Mouse (Mus musculus): ENCODE measurements at regions not wholly inside any gene's neighbourhood (a gene's known extent, or its start where the extent isn't known, plus 50 kb on each side); places are given as distances from the start of the nearest gene placed in this dataset.

GRCm38 (mm10) chr9:47346527-47347111 lies 183.4 kb upstream of the Cadm1 start:
- no peak for DNase-seq (ENCODE audit: low spot score in 2 of 2)

GRCm38 (mm10) chr9:47350301-47350700 lies 179.7 kb upstream of the Cadm1 start:
- DNase-seq (ENCODE audit: low spot score in 2 of 2), result no peak

DNA sequence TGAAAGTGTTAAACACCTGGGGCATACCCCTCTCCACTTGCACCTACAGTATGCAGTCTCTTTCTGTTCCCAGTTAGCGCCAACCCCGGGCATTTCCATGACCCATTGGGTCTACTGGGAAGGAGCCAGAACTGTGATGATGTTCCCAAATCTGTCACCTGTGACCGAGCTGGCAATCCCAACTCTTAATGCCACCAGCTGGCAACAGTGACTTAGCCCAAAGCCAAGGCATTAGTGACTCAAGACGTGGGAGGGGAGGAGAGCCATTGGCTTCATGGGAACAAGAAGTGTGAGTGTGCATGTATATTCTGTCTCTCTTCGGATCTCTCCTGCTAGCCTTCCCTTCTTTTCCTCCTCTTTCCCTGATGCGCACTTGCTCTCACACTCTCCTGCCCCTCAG lies 178.9 kb upstream of the Cadm1 start:
- DNase-seq (ENCODE audit: low spot score in 2 of 2), result no peak

DNA sequence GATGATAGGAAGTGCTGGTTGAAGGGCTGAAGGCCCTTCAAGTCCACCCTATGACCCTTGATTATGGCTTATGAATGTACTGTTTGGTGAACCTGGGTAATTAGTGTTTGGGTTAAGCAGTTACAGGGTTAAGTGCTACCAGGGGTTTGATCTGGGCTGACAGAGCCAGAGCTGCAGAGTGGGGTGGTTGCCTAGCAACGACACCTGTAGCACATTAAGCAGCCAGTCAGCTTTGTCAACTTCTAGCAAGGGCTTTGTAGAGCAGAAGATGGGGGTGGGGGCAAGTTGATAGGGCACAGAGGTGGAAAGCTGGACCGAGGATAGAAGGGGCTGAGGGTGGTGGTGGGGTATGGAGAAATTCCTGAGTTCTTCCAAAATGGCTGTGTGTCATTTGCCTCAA lies 177.0 kb upstream of the Cadm1 start:
- no peak for DNase-seq (ENCODE audit: low spot score in 2 of 2)

DNA sequence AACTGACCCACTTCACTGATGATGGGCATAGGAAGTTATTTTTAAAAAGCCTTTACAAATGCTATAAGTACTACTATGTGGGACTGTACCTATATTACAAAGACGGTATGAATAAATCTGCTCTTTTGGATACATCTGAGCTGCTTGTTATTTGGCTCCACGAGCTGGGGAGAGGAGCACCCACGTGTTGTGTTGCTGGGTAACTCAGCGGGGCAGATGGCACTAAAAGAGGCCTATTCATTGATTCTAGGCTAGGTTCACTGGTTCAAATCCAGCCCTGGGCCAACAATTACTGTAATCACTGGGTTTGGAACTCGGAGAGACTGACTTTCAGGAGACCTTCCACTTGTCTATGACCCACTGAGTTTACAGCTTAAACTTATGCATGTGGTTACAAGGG lies 176.0 kb upstream of the Cadm1 start:
- DNase-seq (ENCODE audit: low spot score in 2 of 2), result no peak

- no peak for DNase-seq (ENCODE audit: low spot score in 2 of 2)
These were observed 175.6 kb upstream of the Cadm1 start for GRCm38 (mm10) chr9:47354423-47354822.

GRCm38 (mm10) chr9:47354866-47355265 lies 175.1 kb upstream of the Cadm1 start:
- DNase-seq (ENCODE audit: low spot score in 2 of 2), result peak; percentile 61 to 63

DNA sequence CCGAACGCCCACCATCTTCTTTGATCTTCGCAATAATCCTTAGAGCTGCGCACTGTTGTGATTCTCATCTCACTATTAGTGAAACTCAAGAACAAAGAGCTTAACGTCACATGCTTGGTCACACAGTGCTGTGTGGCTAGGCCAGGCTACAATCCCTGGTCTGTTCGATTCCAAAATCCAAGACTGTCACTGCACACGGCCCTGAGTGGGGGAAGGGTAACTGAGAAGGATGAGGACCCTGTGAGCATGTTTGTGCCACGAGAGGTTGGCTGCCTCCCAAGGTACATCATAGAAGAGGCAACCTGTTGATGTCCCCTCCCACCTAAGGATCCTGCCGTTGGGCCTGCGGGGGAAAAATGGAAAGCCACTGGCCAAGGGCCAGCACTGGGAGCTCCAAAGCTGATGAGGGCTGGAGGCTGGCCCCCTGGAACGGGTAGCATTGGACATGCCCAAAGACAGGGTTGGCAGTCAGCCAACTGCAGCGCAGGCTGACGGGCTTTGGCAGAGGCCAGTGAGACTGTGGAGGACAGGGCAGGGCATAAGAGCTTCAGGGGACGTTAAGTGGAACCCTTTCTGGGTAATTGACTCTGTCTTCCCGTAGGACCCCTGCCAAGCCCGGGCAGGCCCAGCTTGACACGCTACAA lies 172.1 kb upstream of the Cadm1 start:
- peak in 1 of 2 experiments; percentile 23 for DNase-seq (ENCODE audit: low spot score in 2 of 2)

- no peak for DNase-seq (ENCODE audit: low spot score in 2 of 2)
These were observed 171.6 kb upstream of the Cadm1 start for GRCm38 (mm10) chr9:47358400-47358767.

GRCm38 (mm10) chr9:47363086-47363485 lies 166.9 kb upstream of the Cadm1 start:
- no peak for DNase-seq (ENCODE audit: low spot score in 2 of 2)

- no peak for DNase-seq (ENCODE audit: low spot score in 2 of 2)
These were observed 165.2 kb upstream of the Cadm1 start for GRCm38 (mm10) chr9:47364762-47365161.

GRCm38 (mm10) chr9:47367266-47367957 lies 162.6 kb upstream of the Cadm1 start:
- no peak for DNase-seq (ENCODE audit: low spot score in 2 of 2)

DNA sequence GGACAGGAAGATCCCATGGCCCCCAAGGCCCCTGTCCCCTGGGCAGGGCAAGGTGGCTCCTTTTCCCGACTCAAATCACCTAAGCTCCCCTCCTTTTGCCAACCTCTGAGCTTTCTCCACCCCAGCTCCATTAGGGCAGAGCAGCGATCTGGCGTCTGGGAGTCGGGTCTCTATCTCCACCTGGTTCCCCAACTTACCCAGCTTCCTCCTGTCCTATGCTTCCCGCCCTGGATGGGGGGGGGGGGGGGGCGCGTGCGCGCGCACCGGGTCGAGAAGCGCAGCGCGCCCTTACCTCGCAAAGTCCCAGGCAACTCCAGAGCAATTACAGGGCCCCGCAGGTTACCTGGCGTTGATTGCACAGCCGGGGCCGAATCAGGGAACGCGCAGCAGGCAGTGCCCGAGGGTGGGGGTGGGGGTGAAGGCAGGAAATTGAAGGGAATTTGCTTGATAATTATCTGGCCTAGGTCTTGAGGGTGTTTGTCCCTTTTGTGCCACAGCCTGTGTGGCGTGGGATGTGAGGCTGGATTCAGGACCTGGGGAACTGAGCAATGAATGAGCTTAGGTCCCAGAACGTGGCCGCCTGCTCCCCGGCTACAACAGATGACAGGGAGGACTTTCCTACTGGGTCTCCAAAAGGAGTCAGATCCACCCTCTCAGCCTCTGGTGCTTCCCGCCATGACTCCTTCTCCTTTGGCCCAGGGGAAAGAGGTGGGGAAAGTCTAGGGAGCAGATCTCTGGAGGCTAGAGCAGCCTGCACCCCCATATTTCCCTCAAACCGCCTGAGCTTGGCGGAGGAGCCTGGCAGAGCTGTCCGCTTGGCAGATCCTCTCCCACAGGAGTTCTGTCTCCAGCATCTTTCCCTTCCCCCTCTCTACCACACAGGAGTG lies 161.7 kb upstream of the Cadm1 start:
- DNase-seq (ENCODE audit: low spot score in 2 of 2), result no peak

DNA sequence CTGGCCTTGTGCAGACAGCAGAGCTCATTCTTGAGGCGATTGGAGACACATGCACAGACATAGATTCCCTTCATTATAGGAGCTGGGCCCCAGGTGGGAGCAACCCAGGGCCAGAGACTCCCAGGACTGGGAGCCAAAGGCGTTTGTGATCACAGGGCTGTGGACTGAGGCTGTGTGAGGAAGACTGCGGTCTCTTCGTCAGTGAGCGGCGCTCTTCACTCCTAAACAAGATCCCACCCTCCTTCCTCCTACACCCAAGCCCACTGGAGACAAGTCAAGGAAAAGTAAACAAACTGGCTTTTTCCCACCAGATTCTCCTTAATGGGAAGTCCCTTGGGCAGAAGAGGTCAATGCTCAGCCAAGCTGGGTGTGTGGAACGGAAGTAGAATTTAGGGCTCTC lies 157.7 kb upstream of the Cadm1 start:
- no peak for DNase-seq (ENCODE audit: low spot score in 2 of 2)

DNA sequence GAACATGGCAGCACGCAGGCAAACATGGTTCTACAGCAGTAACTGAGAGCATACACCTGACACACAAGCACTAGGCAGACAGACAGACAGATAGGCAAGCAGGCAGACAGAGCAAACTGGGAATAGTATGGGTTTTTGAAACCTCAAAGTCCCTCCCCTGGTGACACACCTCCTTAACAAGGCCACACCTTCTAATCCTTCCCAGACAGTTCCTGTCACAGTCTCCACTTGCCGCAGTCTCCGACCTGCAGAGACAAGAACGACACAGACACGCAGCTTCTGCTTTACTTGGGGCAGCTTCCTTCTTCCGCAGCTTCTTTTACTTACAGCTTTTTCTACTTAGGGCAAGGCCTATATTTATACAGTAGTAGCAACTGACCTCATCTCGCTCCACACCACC lies 155.9 kb upstream of the Cadm1 start:
- DNase-seq (ENCODE audit: low spot score in 2 of 2), result no peak

DNA sequence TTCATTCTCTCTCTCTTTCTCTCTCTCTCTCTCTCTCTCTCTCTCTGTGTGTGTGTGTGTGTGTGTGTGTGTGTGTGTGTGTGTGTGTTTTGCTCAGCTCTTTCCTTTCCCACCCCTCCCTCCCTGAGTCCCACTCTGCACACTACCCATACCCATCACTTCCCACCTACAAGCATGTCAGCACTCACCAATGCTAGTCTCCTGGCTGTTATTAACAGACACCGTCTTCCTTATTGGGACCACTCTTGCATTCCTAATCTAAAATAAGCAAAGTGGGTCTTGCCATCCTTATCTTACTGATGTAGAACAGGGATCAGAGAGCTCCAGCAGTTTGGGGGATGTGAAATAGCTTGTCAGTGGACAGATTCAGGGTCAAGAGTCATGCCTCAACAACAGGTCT lies 153.3 kb upstream of the Cadm1 start:
- no peak for DNase-seq (ENCODE audit: low spot score in 2 of 2)

- no peak for DNase-seq (ENCODE audit: low spot score in 2 of 2)
These were observed 151.4 kb upstream of the Cadm1 start for GRCm38 (mm10) chr9:47378541-47378940.

DNA sequence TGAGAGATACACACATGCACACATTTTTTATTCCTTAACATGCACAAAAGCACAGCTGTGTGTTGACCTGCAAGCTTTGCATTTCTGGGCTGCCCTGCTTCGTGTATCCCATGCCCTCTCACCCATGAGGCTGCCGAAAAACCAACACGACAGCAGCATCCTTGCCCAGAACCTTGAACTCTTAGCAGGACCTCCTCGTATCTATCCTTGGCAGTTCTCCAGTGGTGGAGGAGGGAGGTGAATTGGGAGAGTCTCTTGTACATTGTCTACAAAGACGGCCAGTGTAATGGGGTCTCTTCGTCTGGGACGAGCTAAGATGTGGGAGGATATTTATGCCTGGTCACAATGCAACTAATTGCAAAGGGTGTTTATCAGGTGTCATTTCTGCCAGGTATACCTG lies 149.6 kb upstream of the Cadm1 start:
- no peak for DNase-seq (ENCODE audit: low spot score in 2 of 2)

DNA sequence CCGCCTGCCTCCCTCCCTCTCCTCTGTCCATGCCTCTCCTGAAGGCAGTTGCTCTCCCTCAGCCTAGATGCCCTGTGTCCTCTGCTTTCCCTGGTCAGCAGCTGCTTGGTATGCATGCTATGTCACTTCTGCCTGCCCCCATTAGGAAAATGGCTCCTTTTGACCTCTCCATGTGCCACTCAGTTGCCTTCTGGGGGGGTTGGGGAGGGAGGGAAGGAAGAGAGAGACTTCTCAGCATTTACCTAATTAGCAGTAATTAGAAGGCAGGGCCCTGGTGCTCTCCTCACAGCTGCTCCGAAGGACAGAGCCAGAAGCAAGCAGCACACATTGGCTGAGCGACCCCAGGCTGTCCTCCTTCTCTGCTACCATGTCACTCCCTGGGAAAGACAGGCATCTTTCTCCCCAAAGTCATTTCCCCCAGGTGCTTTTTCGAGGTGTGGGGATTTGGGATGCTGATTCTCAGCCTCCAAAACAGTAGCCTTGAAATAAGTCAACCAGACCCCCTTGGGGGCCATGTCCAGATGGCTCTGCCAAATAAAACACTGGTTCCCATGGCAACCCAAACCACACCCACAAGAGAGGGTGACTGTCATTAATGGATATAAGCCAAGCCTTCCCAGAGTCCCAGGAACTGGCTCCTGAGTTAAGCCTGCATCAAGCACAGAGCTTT lies 145.7 kb upstream of the Cadm1 start:
- no peak for DNase-seq (ENCODE audit: low spot score in 2 of 2)

GRCm38 (mm10) chr9:47386646-47387045 lies 143.3 kb upstream of the Cadm1 start:
- no peak for DNase-seq (ENCODE audit: low spot score in 2 of 2)

DNA sequence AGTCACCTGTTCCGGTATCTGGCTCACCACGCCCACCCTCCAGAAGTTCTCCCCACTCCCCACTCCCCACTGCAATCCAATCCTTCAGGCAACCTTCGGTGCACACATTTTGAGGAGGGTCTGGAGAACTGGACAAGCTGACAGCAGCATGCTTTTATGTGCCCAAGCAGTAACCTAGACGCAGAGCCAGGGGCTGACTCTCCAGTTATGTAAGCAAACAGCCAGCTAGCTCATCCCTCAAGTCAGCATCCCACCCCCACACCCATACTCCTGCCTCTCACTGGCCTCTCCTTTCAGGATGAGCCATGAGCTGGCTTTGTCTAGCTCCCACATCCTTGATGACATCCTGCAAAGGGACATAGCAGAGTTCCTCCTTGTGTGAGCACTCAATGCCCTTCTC lies 142.8 kb upstream of the Cadm1 start:
- peak; percentile 60 to 67 for DNase-seq (ENCODE audit: low spot score in 2 of 2)
